Mouse (Mus musculus): ENCODE results near the gene Elane. TPM values are rescaled to one million over a fixed set of nuclear protein-coding genes. Genes with fewer than 3 reads are reported as not detected.

Elane gene
- total and polyA plus RNA-seq, 2 experiments from 2014 or later, result not detected

- no peak for TF ChIP-seq CTCF (IDR thresholded peaks at IDR 0.05; ENCODE audit: low read depth)
- Histone ChIP-seq H3K36me3 (ENCODE audit: insufficient read depth) (peaks cover 87% of the 10 kb centered on the region), H3K4me3 (ENCODE audit: low read depth, low read length) (no peak overlapping the region), H3K9me3 (ENCODE audit: low read length) (no peaks in the 10 kb centered on the region), H3K27ac (ENCODE audit: low read depth, low read length) (no peak overlapping the region), H3K9ac (no peak overlapping the region), H3K27me3 (ENCODE audit: insufficient read depth, low read length) (no peaks in the 10 kb centered on the region), H3K4me1 (ENCODE audit: insufficient read depth) (peaks cover 8% of the 10 kb centered on the region), H3K4me2 (ENCODE audit: low read depth) (no peak overlapping the region)
- DNase-seq (no peak), ATAC-seq (no peak)
- WGBS, result 69% methylated on average over 10 of the region's 10 CpGs
Observed at GRCm38 (mm10) chr10:79862925-79863324, 23.1 kb upstream of the Elane start.

- DNase-seq (no peak), ATAC-seq (peak; percentile 18; the same call in 1 of the 2 replicates)
- no peak for TF ChIP-seq CTCF (IDR thresholded peaks at IDR 0.05; ENCODE audit: low read depth)
- peaks cover 82% of the 10 kb centered on the region for H3K36me3 ChIP-seq (ENCODE audit: insufficient read depth)
- H3K9me3 ChIP-seq (ENCODE audit: low read length), result no peaks in the 10 kb centered on the region
- H3K27ac ChIP-seq (ENCODE audit: low read depth, low read length), result peak overlapping the region; percentile 47
- no peaks in the 10 kb centered on the region for H3K4me1 ChIP-seq (ENCODE audit: insufficient read depth)
- no peak overlapping the region for H3K4me2 ChIP-seq (ENCODE audit: low read depth)
- H3K4me3 ChIP-seq (ENCODE audit: low read depth, low read length), result no peak overlapping the region
- no peaks in the 10 kb centered on the region for H3K27me3 ChIP-seq (ENCODE audit: insufficient read depth, low read length)
- no peak overlapping the region for H3K9ac ChIP-seq
- WGBS, result 50% methylated on average over 10 of the region's 10 CpGs
Observed at GRCm38 (mm10) chr10:79864351-79865188, 21.5 kb upstream of the Elane start.

GRCm38 (mm10) chr10:79865189-79865601 lies 20.9 kb upstream of the Elane start:
- no peaks in the 10 kb centered on the region for H3K4me1 ChIP-seq (ENCODE audit: insufficient read depth)
- DNase-seq, result no peak
- peak overlapping the region; percentile 47 for H3K27ac ChIP-seq (ENCODE audit: low read depth, low read length)
- ATAC-seq, result peak; percentile 10; the same call in 1 of the 2 replicates
- H3K27me3 ChIP-seq (ENCODE audit: insufficient read depth, low read length), result no peaks in the 10 kb centered on the region
- 61% methylated on average over 12 of the region's 12 CpGs for WGBS
- H3K9ac ChIP-seq, result peak overlapping the region; percentile 28; the same call in 1 of the 2 replicates
- H3K4me2 ChIP-seq (ENCODE audit: low read depth), result no peak overlapping the region
- TF ChIP-seq CTCF (IDR thresholded peaks at IDR 0.05; ENCODE audit: low read depth), result no peak
- H3K9me3 ChIP-seq (ENCODE audit: low read length), result no peaks in the 10 kb centered on the region
- H3K4me3 ChIP-seq (ENCODE audit: low read depth, low read length), result no peak overlapping the region
- H3K36me3 ChIP-seq (ENCODE audit: insufficient read depth), result peaks cover 82% of the 10 kb centered on the region

GRCm38 (mm10) chr10:79865801-79866295 lies 20.2 kb upstream of the Elane start:
- no peak for DNase-seq

GRCm38 (mm10) chr10:79866601-79867000 lies 19.4 kb upstream of the Elane start:
- Histone ChIP-seq H3K4me2 (ENCODE audit: low read depth) (no peak overlapping the region), H3K4me3 (ENCODE audit: low read depth, low read length) (no peak overlapping the region), H3K27me3 (ENCODE audit: insufficient read depth, low read length) (no peaks in the 10 kb centered on the region), H3K27ac (ENCODE audit: low read depth, low read length) (no peak overlapping the region), H3K9ac (no peak overlapping the region), H3K4me1 (ENCODE audit: insufficient read depth) (no peaks in the 10 kb centered on the region), H3K9me3 (ENCODE audit: low read length) (no peaks in the 10 kb centered on the region), H3K36me3 (ENCODE audit: insufficient read depth) (peaks cover 71% of the 10 kb centered on the region)
- no peak for TF ChIP-seq CTCF (IDR thresholded peaks at IDR 0.05; ENCODE audit: low read depth)
- ATAC-seq (no peak), DNase-seq (no peak)
- WGBS, result 77% methylated on average over 11 of the region's 11 CpGs

More at GRCm38 (mm10) chr10:79865801-79866295, 20.2 kb upstream of the Elane start:
- no peaks in the 10 kb centered on the region for H3K9me3 ChIP-seq (ENCODE audit: low read length)
- no peaks in the 10 kb centered on the region for H3K27me3 ChIP-seq (ENCODE audit: insufficient read depth, low read length)
- peaks cover 79% of the 10 kb centered on the region for H3K36me3 ChIP-seq (ENCODE audit: insufficient read depth)
- H3K4me2 ChIP-seq (ENCODE audit: low read depth), result no peak overlapping the region
- H3K4me3 ChIP-seq (ENCODE audit: low read depth, low read length), result no peak overlapping the region
- TF ChIP-seq CTCF (IDR thresholded peaks at IDR 0.05; ENCODE audit: low read depth), result peak; percentile 47
- peak; percentile 4; the same call in 1 of the 2 replicates for ATAC-seq
- H3K4me1 ChIP-seq (ENCODE audit: insufficient read depth), result no peaks in the 10 kb centered on the region
- H3K9ac ChIP-seq, result no peak overlapping the region
- 73% methylated on average over 19 of the region's 19 CpGs for WGBS
- H3K27ac ChIP-seq (ENCODE audit: low read depth, low read length), result 0 out of 2 replicates have a peak overlapping the region, but pooled peaks have one; percentile 15

- Histone ChIP-seq H3K27me3 (ENCODE audit: insufficient read depth, low read length) (no peaks in the 10 kb centered on the region), H3K9me3 (ENCODE audit: low read length) (no peaks in the 10 kb centered on the region), H3K9ac (no peak overlapping the region), H3K4me2 (ENCODE audit: low read depth) (peak overlapping the region; percentile 67), H3K4me3 (ENCODE audit: low read depth, low read length) (0 out of 2 replicates have a peak overlapping the region, but pooled peaks have one; percentile 17), H3K36me3 (ENCODE audit: insufficient read depth) (peaks cover 20% of the 10 kb centered on the region), H3K4me1 (ENCODE audit: insufficient read depth) (no peaks in the 10 kb centered on the region), H3K27ac (ENCODE audit: low read depth, low read length) (no peak overlapping the region)
- no peak for TF ChIP-seq CTCF (IDR thresholded peaks at IDR 0.05; ENCODE audit: low read depth)
- DNase-seq (no peak), ATAC-seq (no peak)
- WGBS, result 61% methylated on average over 8 of the region's 8 CpGs
Observed at GRCm38 (mm10) chr10:79871845-79872244, 14.2 kb upstream of the Elane start.

GRCm38 (mm10) chr10:79872862-79873261 lies 13.2 kb upstream of the Elane start:
- Histone ChIP-seq H3K27ac (ENCODE audit: low read depth, low read length) (peak overlapping the region; percentile 93), H3K27me3 (ENCODE audit: insufficient read depth, low read length) (no peaks in the 10 kb centered on the region), H3K4me1 (ENCODE audit: insufficient read depth) (no peaks in the 10 kb centered on the region), H3K4me3 (ENCODE audit: low read depth, low read length) (peak overlapping the region; percentile 54), H3K9ac (peak overlapping the region; percentile 87), H3K9me3 (ENCODE audit: low read length) (no peaks in the 10 kb centered on the region), H3K4me2 (ENCODE audit: low read depth) (peak overlapping the region; percentile 67), H3K36me3 (ENCODE audit: insufficient read depth) (peaks cover 13% of the 10 kb centered on the region)
- DNase-seq, result no peak
- 55% methylated on average over 3 of the region's 3 CpGs for WGBS
- ATAC-seq, result no peak
- TF ChIP-seq CTCF (IDR thresholded peaks at IDR 0.05; ENCODE audit: low read depth), result no peak
